Mouse (Mus musculus) cerebellum, adult 2 months (tissue): Measurements from ENCODE around the gene Olfr193. TPM values are rescaled to one million over a fixed set of nuclear protein-coding genes. Genes with fewer than 3 reads are reported as not detected.
"Not testable (repeated sequence)": the region's sequence is repeated elsewhere in the genome, so short reads cannot be mapped to it uniquely, and the experiment has no call there.

Source experiments
- DNase-seq, 2 experiments: peaks; one replicate each; pipeline ENCODE4 v3.0.0; 2021
- H3K27ac ChIP-seq: fragments of 200-500 bp; 2 replicates; pipeline ENCODE4 v1.5.1; 2012; ENCODE audit warnings: low read length, control low read depth, inconsistent platforms; ENCODE audit not compliant: insufficient read depth
- H3K27me3 ChIP-seq: fragments of 200-500 bp; 2 replicates; pipeline ENCODE4 v1.6.1; 2012; ENCODE audit warnings: inconsistent platforms, mild to moderate bottlenecking, low read length, moderate library complexity; ENCODE audit not compliant: control insufficient read depth, insufficient read depth
- H3K4me1 ChIP-seq: fragments of 200-500 bp; 2 replicates; pipeline ENCODE4 v1.6.1; 2011; ENCODE audit warnings: low read length; ENCODE audit not compliant: control insufficient read depth, insufficient read depth
- H3K4me3 ChIP-seq: fragments of 200-500 bp; replicated peaks from 2 replicates; pipeline ENCODE3; 2011; ENCODE audit warnings: mild to moderate bottlenecking, low read depth, low read length, control low read depth; ENCODE audit not compliant: insufficient read depth
- CTCF ChIP-seq: fragments of 200-500 bp; IDR thresholded peaks from 2 replicates; pipeline ENCODE4 v1.5.1; 2011; ENCODE audit warnings: low read depth, mild to moderate bottlenecking, control low read depth, low read length, moderate library complexity, borderline replicate concordance; ENCODE audit not compliant: insufficient read depth
- POLR2A ChIP-seq: fragments of 200-500 bp; IDR thresholded peaks from 2 replicates; pipeline ENCODE4 v1.6.1; 2011; ENCODE audit warnings: low read length, control low read depth, borderline replicate concordance; ENCODE audit not compliant: insufficient read depth
- WGBS: fragments of 180-500 bp; shearing (Covaris S2); methylation state at CpG from one replicate; pipeline ENCODE4 v1.1.7; 2018; 5-methylcytosine and 5-hydroxymethylcytosine counted together
- polyA plus RNA-seq: library from polyadenylated mRNA; depleted of rRNA; stranded (reverse); fragments of >200 nt; gene quantifications from 2 replicates; pipeline ENCODE4 v1.2.3, GENCODE M21; 2012; rRNA removed

Gene Olfr193
- polyA plus RNA-seq, result not detected in 2 replicates

DNA sequence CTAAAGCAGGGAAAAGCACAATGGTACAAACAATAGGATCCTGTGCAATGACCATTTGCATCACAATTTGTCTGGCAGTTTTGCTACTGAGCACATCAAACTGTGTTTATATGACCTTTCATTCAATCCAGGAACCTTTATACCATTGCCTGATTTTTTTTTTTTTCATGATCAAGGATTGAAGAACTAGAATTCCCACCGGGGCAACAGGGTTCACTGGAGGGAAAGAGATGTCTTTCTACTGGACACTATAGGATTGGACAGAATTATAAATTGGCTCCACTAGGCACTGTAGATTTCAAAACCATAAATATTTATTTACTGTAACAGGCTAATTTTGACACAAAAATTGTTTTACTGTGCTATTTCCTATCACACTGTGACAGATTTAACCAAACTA is at the start of gene Olfr193:
Olfr193 (minus strand) TSS at position 101 of the 400 bp plus-strand sequence.
- 61% methylated on average over 1 of the region's 1 CpGs for WGBS
- Histone ChIP-seq H3K4me1 (no peaks in the 10 kb centered on the region), H3K4me3 (no peak within 1 kb of the TSS), H3K27me3 (no peaks in the 10 kb centered on the region), H3K27ac (no peak within 1 kb of the TSS)
- no peak for TF ChIP-seq CTCF
- TF ChIP-seq POLR2A, result no peak
- no peak for DNase-seq

DNA sequence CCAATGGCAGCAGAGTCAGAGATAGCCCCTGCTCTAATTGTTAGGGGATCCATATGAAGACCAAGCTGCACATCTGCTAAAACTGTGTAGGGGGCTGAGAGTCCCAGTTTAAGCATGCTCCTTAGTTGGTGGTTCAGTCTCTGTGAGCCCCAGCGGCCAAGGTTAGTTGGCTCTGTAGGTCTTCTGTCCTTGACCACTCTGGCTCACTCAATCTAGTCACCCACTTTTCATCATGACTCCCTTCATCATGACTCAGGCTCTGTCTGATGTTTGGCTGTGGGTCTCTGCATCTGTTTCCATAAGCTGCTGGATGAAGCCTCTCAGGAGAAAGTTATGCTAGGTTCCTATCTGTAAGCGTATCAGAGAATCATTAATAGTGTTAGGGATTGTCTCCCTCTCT is 40.3 kb upstream of the Olfr193 start:
- no peak for DNase-seq
- H3K27ac ChIP-seq, result no peak overlapping the region
- TF ChIP-seq POLR2A (no peak), CTCF (no peak)
- no peaks in the 10 kb centered on the region for H3K4me1 ChIP-seq
- WGBS, result 87% methylated on average over 2 of the region's 2 CpGs
- H3K4me3 ChIP-seq, result no peak overlapping the region
- no peaks in the 10 kb centered on the region for H3K27me3 ChIP-seq

- DNase-seq, result no peak
- TF ChIP-seq CTCF (no peak), POLR2A (no peak)
- Histone ChIP-seq H3K4me3 (no peak within 1 kb of the TSS), H3K27me3 (no peaks in the 10 kb centered on the region), H3K4me1 (no peaks in the 10 kb centered on the region), H3K27ac (no peak within 1 kb of the TSS)
- WGBS, result 85% methylated on average over 1 of the region's 1 CpGs
Measured at GRCm38 (mm10) chr16:59146746-59147145, 35.1 kb upstream of the Olfr193 start, which contains the start of gene Olfr195. Gene Olfr195, plus strand, starts transcription at chr16:59147046.

- no peaks in the 10 kb centered on the region for H3K27me3 ChIP-seq
- no peak for TF ChIP-seq CTCF
- TF ChIP-seq POLR2A, result no peak
- H3K4me1 ChIP-seq, result no peaks in the 10 kb centered on the region
- H3K4me3 ChIP-seq, result no peak overlapping the region
- H3K27ac ChIP-seq, result no peak overlapping the region
- no peak for DNase-seq
Measured at GRCm38 (mm10) chr16:59141105-59141504, 29.4 kb upstream of the Olfr193 start.

DNA sequence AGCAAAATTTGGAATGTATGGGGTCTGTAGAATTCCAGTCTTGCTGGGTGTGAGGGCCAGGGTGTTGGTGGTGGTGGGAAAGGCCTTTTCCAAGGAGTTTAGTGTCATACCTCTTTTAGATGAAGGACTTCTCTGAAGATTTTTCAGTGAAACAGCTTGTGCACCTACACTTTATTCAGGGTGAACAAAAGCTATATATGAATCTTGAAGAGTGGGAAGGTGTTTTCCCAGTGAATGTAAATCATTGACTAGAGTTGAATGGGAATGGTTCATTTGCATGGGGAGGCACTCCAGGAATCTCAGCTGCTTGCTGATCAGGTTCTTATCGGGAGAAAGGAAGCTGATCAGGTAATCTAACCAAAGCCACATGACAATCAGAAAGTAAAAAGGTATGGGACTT is 19.1 kb upstream of the Olfr193 start:
- H3K4me1 ChIP-seq, result no peaks in the 10 kb centered on the region
- no peak overlapping the region for H3K4me3 ChIP-seq
- WGBS, result 92% methylated on average over 1 of the region's 1 CpGs
- no peaks in the 10 kb centered on the region for H3K27me3 ChIP-seq
- DNase-seq, result no peak
- TF ChIP-seq CTCF (no peak), POLR2A (no peak)
- no peak overlapping the region for H3K27ac ChIP-seq

DNA sequence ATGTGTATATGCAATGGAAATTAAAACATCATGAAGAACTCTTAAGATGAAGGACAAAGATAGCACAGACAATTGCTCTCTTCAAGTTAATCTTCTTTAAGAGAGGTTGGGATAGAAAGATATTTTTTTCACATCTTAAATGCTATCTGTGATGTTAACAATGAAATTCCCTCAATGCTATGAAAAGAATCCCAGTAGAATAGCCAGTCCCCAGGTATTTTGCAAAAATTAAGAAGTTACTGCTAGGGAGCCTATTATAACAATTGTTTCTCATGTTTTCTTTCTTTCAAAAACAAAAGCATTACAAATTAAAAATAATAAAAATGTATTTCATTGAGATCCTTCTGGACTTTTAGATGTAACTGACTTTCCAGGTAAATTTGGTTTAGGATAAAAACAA is 9.3 kb upstream of the Olfr193 start, which contains the start of gene Olfr194:
Olfr194 (minus strand) TSS at position 101 of the 400 bp plus-strand sequence.
- Histone ChIP-seq H3K4me3 (no peak within 1 kb of the TSS), H3K4me1 (no peaks in the 10 kb centered on the region), H3K27ac (no peak within 1 kb of the TSS), H3K27me3 (no peaks in the 10 kb centered on the region)
- no peak for DNase-seq
- no peak for TF ChIP-seq CTCF
- no peak for TF ChIP-seq POLR2A

- not testable (repeated sequence) for H3K27ac ChIP-seq, DNase-seq, H3K4me1 ChIP-seq, H3K4me3 ChIP-seq, H3K27me3 ChIP-seq
- WGBS, result 31% methylated on average over 5 of the region's 5 CpGs
Measured at GRCm38 (mm10) chr16:59108522-59108921, 3.2 kb downstream of the Olfr193 start.

DNA sequence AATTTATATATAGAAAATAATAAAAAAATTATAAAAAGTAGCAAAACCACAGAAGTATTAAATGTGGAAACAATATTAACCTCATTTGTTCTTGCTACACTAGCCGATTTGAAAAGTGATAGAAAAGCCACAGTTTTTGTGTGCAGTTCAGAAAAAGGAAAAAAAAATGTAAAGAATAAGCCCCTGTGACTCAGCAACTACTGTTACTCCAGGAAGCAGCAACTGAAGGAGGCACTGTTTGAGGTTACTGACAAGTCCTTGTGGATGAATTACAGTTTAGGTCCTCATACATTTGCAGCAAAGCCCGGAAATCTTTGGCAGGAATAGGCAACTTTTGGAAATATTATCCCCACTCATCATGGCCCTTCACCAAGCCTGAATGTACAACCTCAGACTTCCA is 6.4 kb downstream of the Olfr193 start:
- Histone ChIP-seq H3K27me3 (no peaks in the 10 kb centered on the region), H3K4me1 (no peaks in the 10 kb centered on the region), H3K4me3 (no peak overlapping the region), H3K27ac (no peak overlapping the region)
- TF ChIP-seq POLR2A (no peak), CTCF (no peak)
- WGBS, result 86% methylated on average over 2 of the region's 2 CpGs
- no peak for DNase-seq

DNA sequence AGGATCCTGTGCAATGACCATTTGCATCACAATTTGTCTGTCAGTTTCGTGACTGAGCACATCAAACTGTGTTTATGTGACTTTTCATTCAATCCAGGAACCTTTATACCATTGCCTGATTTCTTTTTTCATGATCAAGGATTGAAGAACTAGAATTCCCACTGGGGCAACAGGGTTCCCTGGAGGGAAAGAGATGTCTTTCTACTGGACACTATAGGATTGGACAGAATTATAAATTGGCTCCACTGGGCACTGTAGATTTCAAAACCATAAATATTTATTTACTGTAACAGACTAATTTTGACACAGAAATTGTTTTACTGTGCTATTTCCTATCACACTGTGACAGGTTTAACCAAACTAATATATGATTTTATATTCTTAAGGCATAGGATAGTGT is 22.0 kb downstream of the Olfr193 start, which contains the start of gene Olfr191:
Olfr191 (minus strand) TSS at position 101 of the 400 bp plus-strand sequence.
- H3K27ac ChIP-seq, H3K27me3 ChIP-seq, DNase-seq, H3K4me3 ChIP-seq, H3K4me1 ChIP-seq: not testable (repeated sequence)
- 24% methylated on average over 1 of the region's 1 CpGs for WGBS

GRCm38 (mm10) chr16:59081113-59081512 is 30.6 kb downstream of the Olfr193 start:
- DNase-seq, H3K27me3 ChIP-seq, H3K4me3 ChIP-seq, H3K4me1 ChIP-seq, H3K27ac ChIP-seq: not testable (repeated sequence)
- 77% methylated on average over 2 of the region's 2 CpGs for WGBS
